Mouse (Mus musculus): Measurements from ENCODE around the gene Fgfr2.
"Not testable (repeated sequence)": the region's sequence is repeated elsewhere in the genome, so short reads cannot be mapped to it uniquely, and the experiment has no call there.

The Fgfr2 gene

DNA sequence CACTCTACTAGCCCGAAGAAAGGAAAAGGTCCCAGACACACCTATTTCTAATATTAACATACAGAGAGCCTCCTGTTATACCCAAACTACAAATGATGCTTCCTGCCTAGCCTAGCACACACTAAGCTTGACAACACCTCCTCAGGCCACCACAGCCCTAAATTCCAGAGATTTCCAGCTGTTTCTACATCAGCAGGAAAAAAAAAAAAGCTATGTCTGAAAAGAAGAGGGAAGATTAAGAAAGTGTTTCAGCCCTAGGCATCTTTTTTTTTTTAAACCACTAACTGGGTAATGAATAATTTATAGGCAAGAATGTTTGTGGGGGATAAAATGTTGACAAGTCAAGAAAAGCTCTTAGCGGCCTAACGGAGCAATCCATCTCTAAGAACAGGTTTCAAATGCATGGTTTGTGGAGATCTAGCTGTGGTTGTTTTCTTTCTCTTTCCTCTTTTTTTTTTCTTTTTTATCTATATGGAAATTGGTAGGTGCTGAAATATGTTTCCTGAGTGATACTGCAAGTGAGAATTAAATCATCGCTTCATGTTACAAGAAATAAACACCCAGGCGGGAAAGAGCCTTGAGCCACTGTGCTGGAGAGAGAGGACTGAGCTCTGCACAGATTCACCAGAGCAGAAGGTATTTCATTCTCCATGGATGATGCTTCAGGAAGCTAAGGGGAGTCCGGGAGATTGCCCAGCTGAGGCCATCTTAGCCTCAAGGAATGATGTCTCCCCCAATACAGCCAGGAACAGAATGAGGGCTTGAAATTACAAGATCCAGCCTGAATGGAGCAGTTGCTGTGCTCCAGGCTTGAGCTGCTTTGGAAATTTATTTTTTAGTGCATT, 673.0 kb downstream of the Fgfr2 start:
- no peak for DNase-seq (ENCODE audit: low read depth, low spot score)

- no peak for DNase-seq (ENCODE audit: low read depth, low spot score)
These were observed 674.5 kb downstream of the Fgfr2 start for GRCm38 (mm10) chr7:132448511-132449154.

GRCm38 (mm10) chr7:132447558-132447957, 675.6 kb downstream of the Fgfr2 start:
- no peak for DNase-seq (ENCODE audit: low read depth, low spot score)

GRCm38 (mm10) chr7:132446841-132447240, 676.3 kb downstream of the Fgfr2 start:
- no peak for DNase-seq (ENCODE audit: low read depth, low spot score)

DNA sequence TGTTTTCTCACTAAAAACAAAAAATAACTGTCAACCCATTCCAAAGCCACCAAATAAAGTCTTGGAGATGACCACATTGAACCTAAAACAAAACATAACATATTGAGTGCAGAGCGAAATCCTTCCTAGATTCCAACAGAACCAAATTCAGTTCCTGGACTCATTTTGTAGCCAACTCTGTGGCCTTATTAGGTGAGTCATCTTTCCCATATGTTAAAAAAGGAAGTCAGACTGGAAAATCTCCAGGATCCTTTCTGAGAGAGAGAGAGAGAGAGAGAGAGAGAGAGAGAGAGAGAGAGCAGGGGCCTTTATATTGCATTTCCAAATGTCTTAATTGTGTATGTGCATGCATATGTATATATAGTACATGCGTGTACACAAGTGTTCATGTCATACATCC, 678.9 kb downstream of the Fgfr2 start:
- DNase-seq (ENCODE audit: low read depth, low spot score): no peak

DNA sequence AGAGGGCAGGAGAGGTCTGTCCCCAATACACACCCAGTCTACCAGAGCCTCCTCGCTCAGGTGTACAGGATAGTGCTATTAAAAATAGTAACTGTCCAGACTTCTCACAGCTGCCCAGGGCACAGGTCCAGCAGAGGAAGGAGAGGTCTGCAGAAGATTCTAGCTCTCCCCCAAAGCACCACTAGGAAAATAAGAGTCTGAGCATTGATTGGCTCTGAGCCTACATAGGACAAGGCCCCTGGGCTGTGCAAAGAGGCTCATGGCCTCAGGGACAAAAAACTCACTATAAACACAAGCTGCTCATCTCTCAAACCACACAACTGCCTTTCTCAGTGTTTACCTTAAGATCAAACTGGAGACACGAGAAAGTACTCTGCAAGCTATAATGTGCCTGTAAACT, 679.4 kb downstream of the Fgfr2 start:
- no peak for DNase-seq (ENCODE audit: low read depth, low spot score)

DNA sequence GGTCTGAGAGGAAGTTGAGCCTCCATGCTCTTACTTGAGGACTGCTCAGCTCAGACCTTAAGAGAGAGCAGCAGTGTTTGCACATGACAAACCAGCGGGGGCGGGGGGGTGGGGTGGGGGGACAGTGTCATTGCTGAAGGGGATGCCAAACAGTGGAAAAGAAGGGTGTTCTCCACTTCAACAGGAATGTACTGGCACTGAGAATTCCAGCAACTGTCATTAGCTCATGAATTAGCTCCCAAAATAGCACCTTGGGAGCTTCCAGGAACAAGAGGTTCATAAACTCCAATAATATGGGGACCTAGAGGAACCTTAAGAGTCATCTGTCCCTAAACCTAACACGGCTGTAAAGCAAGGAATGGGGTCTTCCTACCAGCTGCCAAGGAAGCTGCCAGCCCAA, 680.0 kb downstream of the Fgfr2 start:
- DNase-seq (ENCODE audit: low read depth, low spot score): no peak

DNA sequence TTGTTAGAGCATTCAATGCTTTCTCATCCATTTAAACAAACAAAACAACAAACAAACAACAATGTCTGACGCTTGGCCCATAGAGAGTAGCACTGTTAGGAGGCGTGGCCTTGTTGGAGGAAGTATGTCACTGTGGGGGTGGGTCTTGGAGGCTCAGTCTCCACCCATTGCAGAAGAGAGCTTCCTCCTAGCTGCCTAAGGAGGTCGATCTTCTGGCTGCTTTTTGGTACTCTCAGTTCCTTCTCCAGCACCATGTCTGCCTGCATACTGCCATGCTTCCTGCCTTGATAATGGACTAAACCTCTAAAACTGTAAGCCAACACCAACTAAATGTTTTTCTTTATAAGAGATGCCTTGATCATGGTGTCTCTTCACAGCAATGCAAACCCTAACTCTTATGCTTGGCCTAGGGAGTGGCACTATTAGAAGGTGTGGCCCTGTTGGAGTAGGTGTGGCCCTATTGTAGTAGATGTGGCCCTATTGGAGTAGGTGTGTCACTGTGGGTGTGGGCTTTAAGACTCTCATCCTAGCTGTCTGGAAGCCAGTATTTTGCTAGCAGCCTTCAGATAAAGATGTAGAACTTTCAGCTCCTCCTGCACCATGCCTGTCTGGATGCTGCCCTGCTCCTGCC, 680.9 kb downstream of the Fgfr2 start:
- not testable (repeated sequence) for DNase-seq (ENCODE audit: low read depth, low spot score)

DNA sequence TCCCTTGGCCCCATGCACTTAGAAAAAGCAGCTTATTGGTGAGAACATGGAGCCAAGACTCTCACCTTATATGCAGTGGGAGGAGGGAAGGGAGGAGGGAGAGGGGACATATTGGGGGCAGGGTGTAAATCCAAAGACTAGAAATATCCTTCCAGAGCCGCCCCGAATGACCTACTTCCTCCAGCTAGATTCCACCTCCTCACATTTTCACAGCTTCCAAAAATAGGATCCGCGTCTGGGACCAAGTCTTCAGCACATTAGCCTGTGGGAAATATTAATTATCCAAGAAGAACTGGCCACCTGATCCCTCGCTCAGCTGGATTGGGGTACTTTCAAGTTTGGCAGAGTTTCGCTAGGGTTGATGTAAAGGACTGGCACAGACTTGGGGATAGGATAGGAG, 683.2 kb downstream of the Fgfr2 start:
- no peak for DNase-seq (ENCODE audit: low read depth, low spot score)

DNA sequence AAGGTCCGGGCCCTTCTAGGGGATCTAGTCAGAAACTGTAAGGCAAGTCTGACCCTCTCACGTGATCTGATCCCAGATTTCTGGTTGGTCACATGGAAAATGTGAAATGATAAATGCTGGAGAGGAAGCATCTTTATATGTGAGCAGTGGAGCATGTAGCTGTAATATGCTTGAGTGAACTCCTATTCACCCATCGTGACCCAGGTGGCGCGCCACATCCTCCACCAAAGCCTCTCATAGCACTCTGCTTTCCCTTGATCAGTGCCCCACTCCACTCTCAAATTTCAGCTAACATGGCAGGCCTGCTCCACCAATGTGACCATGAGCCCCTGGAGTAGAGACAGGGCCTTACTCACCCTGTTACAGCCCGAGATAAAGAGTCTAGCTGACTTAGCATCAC, 685.1 kb downstream of the Fgfr2 start:
- no peak for DNase-seq (ENCODE audit: low read depth, low spot score)

DNA sequence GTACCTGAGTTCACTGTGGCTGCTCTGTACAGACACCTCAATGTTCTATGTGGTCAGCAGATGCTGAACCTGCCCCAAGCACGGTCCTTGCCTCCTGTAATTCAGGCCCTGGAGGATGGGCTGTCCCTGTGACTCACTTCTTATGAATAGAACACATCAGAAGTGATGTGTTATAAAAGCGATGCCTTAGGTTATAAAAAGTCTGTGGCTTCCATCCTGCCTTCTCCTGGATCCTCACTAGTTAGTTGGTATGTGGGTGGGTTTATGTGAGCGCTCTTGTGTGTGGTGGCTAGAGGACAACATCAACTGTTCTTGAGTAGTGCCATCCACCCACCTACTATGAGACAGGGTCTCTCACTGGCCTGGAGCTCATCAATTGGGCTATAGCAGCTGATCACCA, 685.7 kb downstream of the Fgfr2 start:
- no peak for DNase-seq (ENCODE audit: low read depth, low spot score)

- DNase-seq (ENCODE audit: low read depth, low spot score): no peak
These were observed 687.6 kb downstream of the Fgfr2 start for GRCm38 (mm10) chr7:132435486-132436055.

DNA sequence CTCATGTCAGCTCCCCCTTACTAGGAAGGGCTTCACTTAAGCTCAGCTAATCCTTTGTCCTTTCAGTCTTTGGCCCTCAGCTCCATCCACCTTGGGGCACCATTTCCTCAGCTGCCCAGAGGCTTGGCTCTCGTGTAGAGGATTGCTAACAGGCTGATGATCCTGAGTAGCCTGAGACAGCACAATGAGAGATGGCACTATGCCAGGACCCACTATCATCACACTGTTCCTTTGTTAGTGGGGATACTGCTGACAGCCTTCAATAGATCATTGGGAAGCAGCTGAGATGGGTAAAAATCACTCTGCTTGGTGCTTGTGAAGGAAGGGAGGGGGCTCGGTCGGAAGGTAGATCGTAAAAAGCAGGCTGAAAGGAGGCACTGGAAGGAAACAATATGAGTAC, 693.8 kb downstream of the Fgfr2 start:
- DNase-seq (ENCODE audit: low read depth, low spot score): no peak

GRCm38 (mm10) chr7:132428308-132428707, 694.8 kb downstream of the Fgfr2 start:
- no peak for DNase-seq (ENCODE audit: low read depth, low spot score)

DNA sequence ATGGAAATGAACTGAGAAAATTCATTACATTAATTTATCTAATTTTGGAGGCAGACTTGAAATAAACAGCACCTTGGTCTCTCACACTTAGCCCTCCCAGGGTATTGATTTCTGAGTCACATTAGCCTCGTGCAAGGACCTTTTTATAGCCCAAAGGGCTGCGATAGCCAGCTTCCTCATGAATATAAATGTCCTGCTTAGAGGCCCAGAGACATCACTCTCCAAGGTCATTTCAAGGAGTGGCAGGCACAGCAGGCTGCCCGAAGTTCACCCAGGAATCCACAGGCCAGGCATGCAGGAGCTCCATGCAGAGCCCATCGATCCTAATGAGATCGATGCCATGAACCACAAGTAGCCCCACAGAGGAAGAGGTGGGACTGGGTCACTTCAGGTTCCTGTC, 697.1 kb downstream of the Fgfr2 start:
- no peak for DNase-seq (ENCODE audit: low read depth, low spot score)

DNA sequence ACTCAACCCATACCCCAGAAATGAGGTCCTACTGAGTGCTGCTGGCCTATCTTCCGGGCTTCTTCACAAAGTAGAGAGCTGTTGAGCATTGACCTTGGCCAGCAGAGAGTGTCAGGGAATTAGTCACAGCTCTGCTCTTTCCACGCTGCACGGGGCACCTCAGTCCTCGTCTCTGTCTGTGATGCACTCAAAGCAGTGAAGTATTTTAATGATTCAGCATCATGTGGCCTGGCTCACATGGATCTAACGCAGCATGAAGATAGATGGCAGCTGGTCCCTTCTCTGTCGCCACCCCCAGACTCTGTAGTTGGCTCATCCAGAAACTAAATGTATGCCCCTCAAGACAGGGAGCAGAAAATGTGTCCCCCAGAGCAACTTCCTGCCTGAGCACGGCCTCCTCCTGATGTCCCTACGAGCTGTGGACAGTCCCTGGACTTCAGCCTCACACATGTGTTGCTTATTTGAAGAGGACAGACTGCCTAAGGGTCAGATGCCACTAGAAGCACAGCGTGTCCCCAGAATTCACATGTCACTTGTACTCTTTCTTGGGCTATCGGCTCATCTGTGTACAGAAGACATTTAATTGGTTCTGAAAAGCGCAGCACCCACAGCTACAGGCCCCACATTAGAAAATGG, 697.7 kb downstream of the Fgfr2 start:
- DNase-seq (ENCODE audit: low read depth, low spot score): no peak

DNA sequence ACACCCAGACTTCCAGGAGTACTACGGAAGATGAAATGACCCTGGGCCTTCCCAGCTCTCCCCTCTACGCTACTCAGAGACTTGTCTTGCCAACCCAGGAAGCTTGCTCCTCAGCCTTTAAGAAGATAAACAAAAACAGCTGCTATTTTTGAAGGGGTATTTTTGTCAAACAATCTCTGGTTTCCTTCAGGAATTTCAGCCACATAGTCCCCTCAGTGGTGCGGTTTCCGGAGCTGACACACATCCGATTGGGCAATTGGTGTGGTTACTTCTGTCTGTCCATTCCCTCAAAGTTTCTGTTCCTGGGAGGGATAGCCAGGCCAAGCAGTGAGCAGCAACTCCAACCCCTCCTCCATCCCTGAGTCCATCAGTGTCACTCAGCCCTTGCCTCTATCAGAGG, 699.6 kb downstream of the Fgfr2 start:
- DNase-seq (ENCODE audit: low read depth, low spot score): no peak

GRCm38 (mm10) chr7:132419378-132420255, 703.5 kb downstream of the Fgfr2 start:
- DNase-seq (ENCODE audit: low read depth, low spot score): no peak

DNA sequence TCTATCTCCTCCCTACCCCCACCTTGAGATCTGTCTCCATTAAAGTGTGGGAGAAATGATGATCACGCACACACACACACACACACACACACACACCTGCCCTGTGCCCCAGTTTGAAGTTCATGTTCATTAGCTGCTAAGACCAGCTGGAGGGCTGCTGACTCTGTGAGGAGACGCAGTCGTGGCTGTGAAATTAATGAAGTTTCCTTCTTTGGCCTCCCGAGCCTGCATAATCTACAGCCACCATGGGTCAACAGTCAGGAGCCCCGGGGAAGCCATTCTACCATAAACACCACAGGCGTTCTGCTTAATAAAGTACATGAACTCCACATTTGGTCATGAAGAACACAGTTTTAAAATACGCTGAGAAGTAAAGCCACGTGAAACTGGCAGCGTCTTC, 706.3 kb downstream of the Fgfr2 start:
- DNase-seq (ENCODE audit: low read depth, low spot score): no peak

- DNase-seq (ENCODE audit: low read depth, low spot score): no peak
These were observed 707.3 kb downstream of the Fgfr2 start for GRCm38 (mm10) chr7:132415866-132416265.

DNA sequence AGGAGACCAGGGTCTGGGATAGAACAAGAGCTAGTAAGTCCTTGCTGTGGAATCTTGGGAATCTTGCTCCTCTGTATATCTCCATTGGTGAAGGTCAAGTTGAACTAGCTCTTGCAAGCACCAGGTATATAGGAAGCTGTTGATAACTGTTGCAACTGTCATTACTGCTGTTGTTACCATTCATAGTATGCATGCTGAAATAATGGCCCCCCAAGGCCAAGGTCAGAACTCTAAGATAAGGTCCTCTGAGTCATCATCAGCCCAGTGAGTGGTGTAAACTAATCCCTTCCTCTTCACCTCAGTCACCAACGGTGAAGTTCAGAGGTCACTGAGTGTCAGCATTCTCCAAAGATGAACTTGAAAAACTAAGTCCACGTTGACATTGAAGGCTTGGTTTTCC, 710.6 kb downstream of the Fgfr2 start:
- DNase-seq (ENCODE audit: low read depth, low spot score): no peak

Measured in CD4-positive, CD25-positive, alpha-beta regulatory T cell, adult 2 months (primary cell).